Mouse (Mus musculus) left cerebral cortex, adult 18-20 months (tissue): ENCODE measurements around the gene Gm49352. TPM values are rescaled to one million over a fixed set of nuclear protein-coding genes. Genes with fewer than 3 reads are reported as not detected.
"Not testable (repeated sequence)": the region's sequence is repeated elsewhere in the genome, so short reads cannot be mapped to it uniquely, and the experiment has no call there.

Experiments
- DNase-seq, 2 experiments: peaks; one replicate each; pipeline ENCODE4 v3.0.0; 2021 to 2022; ENCODE audit warnings: low spot score in 2 of 2, mixed read lengths in 1 of 2
- long read RNA-seq, 2 experiments: library from polyadenylated mRNA; stranded (forward); transcript quantifications; one replicate each; pipeline ENCODE4 v2.0.0; 2021
- total RNA-seq, 2 experiments: library from RNA; stranded (reverse); gene quantifications; 2 replicates each; pipeline ENCODE4 v1.2.3; 2021

Gene Gm49352
- total RNA-seq: not detected
- long read RNA-seq, experiment 1: 0 reads
- long read RNA-seq, experiment 2: 0 reads

- DNase-seq: not testable (repeated sequence)
These were observed at the start of gene Gm49352 for GRCm38 (mm10) chr13:61568074-61568473. Gm49352 (minus strand) TSS chr13:61568174.

- no peak for DNase-seq
These were observed 2.1 kb upstream of the Gm49352 start, which contains the start of gene Cts3 for GRCm38 (mm10) chr13:61570027-61570426. Cts3 (minus strand) TSS chr13:61570127.

GRCm38 (mm10) chr13:61541631-61542030 is 26.3 kb downstream of the Gm49352 start, which contains the start of gene Ctsm:
Ctsm (minus strand) TSS chr13:61541839.
- DNase-seq: no peak

Other genes starting within 250 kb of the Gm49352 start
- gene Cts7, start 210.0 kb downstream of the Gm49352 start, total RNA-seq: not detected
- not detected for gene Ctsm, start 26.3 kb downstream of the Gm49352 start, total RNA-seq
- gene Cts3, start 2.0 kb upstream of the Gm49352 start, total RNA-seq: not detected